Mouse (Mus musculus): ENCODE results near the gene Sox6. TPM values are rescaled to one million over a fixed set of nuclear protein-coding genes. Genes with fewer than 3 reads are reported as not detected.

The Sox6 gene
- polyA plus RNA-seq, 1 experiment from 2014 or later = 37.1 TPM

DNA sequence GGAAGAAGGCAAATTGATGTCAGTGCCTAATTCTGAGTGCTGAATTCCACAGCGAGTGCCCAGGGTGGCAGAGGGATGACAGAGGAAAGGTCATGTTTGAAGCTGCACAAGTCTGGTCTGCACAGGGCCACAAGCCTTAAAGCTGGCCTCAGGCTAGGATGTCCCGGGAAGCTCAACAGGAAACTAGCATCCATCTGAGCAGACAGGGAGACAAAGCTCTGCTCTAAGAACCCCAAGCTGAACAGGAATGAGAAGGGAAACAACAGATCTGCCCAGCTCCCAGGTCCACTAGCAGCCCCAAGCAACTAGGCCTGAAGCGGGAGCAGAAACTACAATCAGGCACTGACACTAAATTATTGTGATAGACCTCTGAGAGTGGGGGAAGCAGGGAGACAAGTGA, 8.6 kb downstream of the Sox6 start:
- Histone ChIP-seq H3K4me1 (replicated peaks; ENCODE audit: control insufficient read depth, insufficient read depth, low read length) (peaks cover 18% of the 10 kb centered on the region), H3K9me3 (ENCODE audit: control insufficient read depth, low read length) (no peaks in the 10 kb centered on the region), H3K27ac (ENCODE audit: low read depth, low read length) (no peak overlapping the region), H3K36me3 (ENCODE audit: control insufficient read depth, insufficient read depth, low read length) (no peaks in the 10 kb centered on the region), H3K9ac (ENCODE audit: low read depth, low read length) (no peak overlapping the region), H3K4me2 (no peak overlapping the region), H3K4me3 (ENCODE audit: low read depth, low read length) (no peak overlapping the region), H3K27me3 (replicated peaks; ENCODE audit: control insufficient read depth, insufficient read depth, low read length) (peaks cover 33% of the 10 kb centered on the region)
- WGBS = 61% methylated on average over 3 of the region's 3 CpGs
- DNase-seq (ENCODE audit: low spot score) (no peak), ATAC-seq (replicated peaks; ENCODE audit: low FRiP score) (no peak)

DNA sequence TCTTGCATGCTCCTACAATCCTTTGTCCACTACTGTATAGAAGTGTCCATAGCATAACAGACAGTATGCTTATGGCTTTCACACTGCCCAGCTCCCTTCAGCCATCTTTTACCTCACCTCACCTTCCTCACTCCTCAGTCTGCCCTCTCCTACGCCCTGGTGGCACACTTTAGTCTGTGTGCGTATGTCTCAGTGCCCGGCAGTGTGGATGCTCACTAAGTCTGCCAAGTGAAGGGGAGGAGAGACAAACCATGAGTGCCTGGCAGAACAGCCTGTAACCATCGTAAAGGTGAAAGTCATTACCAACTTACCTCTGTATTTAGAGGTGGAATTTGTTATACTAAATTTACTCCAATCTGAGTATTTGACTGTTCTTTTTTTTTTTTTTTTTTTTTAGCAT, 35.9 kb downstream of the Sox6 start:
- Histone ChIP-seq H3K27me3 (replicated peaks; ENCODE audit: control insufficient read depth, insufficient read depth, low read length) (no peaks in the 10 kb centered on the region), H3K4me3 (ENCODE audit: low read depth, low read length) (no peak overlapping the region), H3K4me2 (no peak overlapping the region), H3K9me3 (ENCODE audit: control insufficient read depth, low read length) (no peaks in the 10 kb centered on the region), H3K27ac (ENCODE audit: low read depth, low read length) (no peak overlapping the region), H3K36me3 (ENCODE audit: control insufficient read depth, insufficient read depth, low read length) (no peaks in the 10 kb centered on the region), H3K4me1 (replicated peaks; ENCODE audit: control insufficient read depth, insufficient read depth, low read length) (no peaks in the 10 kb centered on the region), H3K9ac (ENCODE audit: low read depth, low read length) (no peak overlapping the region)
- no peak for DNase-seq (ENCODE audit: low spot score)
- ATAC-seq (replicated peaks; ENCODE audit: low FRiP score) = no peak
- 89% methylated on average over 4 of the region's 4 CpGs for WGBS

DNA sequence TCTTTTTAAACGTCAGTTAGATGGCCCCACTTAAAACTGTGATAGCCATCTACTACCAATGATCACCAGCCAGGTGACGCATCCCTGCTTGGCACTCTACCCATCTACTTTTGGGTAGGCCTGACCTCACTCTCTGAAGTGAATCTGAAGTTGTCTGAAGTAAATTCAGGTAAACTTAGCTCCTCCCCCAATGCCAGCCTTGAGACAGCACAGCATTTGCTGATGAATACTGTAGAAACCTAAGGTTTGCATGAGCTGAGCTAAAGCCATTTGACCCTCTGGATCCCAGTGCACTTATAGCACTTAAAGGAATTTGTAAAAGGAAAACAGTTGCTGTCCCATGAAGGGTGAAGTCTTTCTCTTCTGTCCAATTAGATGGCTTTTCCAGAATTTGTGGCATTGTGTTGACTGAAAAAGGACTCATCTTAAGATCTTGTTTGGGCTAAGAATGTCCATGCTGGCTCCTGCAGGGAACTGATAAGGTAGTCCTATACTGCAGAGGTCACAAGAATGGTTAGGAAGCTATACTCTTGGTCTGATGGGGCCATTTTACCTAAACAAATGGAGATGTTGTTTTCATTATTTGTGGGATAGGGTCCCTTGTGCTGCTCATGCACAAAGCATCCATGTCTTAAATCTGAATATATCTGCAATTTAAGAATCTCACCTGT, 50.4 kb downstream of the Sox6 start:
- 79% methylated on average over 2 of the region's 2 CpGs for WGBS
- Histone ChIP-seq H3K36me3 (ENCODE audit: control insufficient read depth, insufficient read depth, low read length) (no peaks in the 10 kb centered on the region), H3K4me3 (ENCODE audit: low read depth, low read length) (no peak overlapping the region), H3K27me3 (replicated peaks; ENCODE audit: control insufficient read depth, insufficient read depth, low read length) (no peaks in the 10 kb centered on the region), H3K4me1 (replicated peaks; ENCODE audit: control insufficient read depth, insufficient read depth, low read length) (no peaks in the 10 kb centered on the region), H3K4me2 (no peak overlapping the region), H3K9me3 (ENCODE audit: control insufficient read depth, low read length) (no peaks in the 10 kb centered on the region), H3K27ac (ENCODE audit: low read depth, low read length) (no peak overlapping the region), H3K9ac (ENCODE audit: low read depth, low read length) (no peak overlapping the region)
- DNase-seq (ENCODE audit: low spot score) (no peak), ATAC-seq (replicated peaks; ENCODE audit: low FRiP score) (peak; percentile 73; the same call in 1 of the 2 replicates)

DNA sequence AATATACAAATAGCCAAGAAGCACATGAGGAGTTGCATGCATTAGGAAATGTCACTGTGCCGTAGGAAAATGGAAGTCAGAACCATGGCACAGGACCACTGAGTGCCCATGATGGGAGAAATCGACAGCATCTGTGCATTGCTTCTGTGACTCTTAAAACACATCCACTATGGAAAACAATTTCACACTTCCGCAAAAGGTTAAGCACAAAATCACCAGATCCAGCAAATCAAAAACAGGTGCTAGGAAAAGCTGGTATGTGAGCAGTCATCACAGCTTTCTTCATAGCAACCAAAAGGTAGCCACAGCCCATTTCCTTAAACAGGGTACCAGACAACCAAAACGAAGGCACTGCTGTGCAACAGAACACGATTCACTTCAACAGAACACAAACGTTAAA, 52.9 kb downstream of the Sox6 start:
- Histone ChIP-seq H3K36me3 (ENCODE audit: control insufficient read depth, insufficient read depth, low read length) (no peaks in the 10 kb centered on the region), H3K9me3 (ENCODE audit: control insufficient read depth, low read length) (no peaks in the 10 kb centered on the region), H3K4me3 (ENCODE audit: low read depth, low read length) (no peak overlapping the region), H3K4me1 (replicated peaks; ENCODE audit: control insufficient read depth, insufficient read depth, low read length) (no peaks in the 10 kb centered on the region), H3K27me3 (replicated peaks; ENCODE audit: control insufficient read depth, insufficient read depth, low read length) (no peaks in the 10 kb centered on the region), H3K27ac (ENCODE audit: low read depth, low read length) (no peak overlapping the region), H3K9ac (ENCODE audit: low read depth, low read length) (no peak overlapping the region), H3K4me2 (no peak overlapping the region)
- no peak for DNase-seq (ENCODE audit: low spot score)
- WGBS = 81% methylated on average over 6 of the region's 6 CpGs
- ATAC-seq (replicated peaks; ENCODE audit: low FRiP score) = no peak

DNA sequence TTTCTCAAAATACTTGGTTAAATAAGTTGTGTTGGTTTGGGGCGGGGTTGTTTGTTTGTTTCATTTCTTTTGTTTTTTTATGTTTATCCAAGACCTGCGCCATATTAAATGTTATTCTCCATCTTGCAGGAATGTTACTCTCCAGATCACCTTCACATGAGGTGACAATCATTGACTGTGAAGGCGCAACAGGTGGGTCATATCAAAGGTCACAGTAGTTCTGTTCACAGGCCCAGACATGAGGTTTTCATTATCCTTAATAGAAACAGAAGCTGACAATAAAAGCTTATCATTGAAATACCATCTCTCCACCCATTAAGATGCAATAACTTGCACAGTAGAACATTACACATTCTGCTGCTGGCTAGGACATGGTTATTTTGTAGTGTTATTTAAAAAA, 54.5 kb downstream of the Sox6 start:
- no peak for ATAC-seq (replicated peaks; ENCODE audit: low FRiP score)
- WGBS = 80% methylated on average over 3 of the region's 3 CpGs
- no peaks in the 10 kb centered on the region for H3K27me3 ChIP-seq (replicated peaks; ENCODE audit: control insufficient read depth, insufficient read depth, low read length)
- DNase-seq (ENCODE audit: low spot score) = no peak
- no peaks in the 10 kb centered on the region for H3K9me3 ChIP-seq (ENCODE audit: control insufficient read depth, low read length)
- no peak overlapping the region for H3K4me2 ChIP-seq
- no peaks in the 10 kb centered on the region for H3K36me3 ChIP-seq (ENCODE audit: control insufficient read depth, insufficient read depth, low read length)
- H3K9ac ChIP-seq (ENCODE audit: low read depth, low read length) = no peak overlapping the region
- H3K4me3 ChIP-seq (ENCODE audit: low read depth, low read length) = no peak overlapping the region
- no peak overlapping the region for H3K27ac ChIP-seq (ENCODE audit: low read depth, low read length)
- H3K4me1 ChIP-seq (replicated peaks; ENCODE audit: control insufficient read depth, insufficient read depth, low read length) = no peaks in the 10 kb centered on the region

DNA sequence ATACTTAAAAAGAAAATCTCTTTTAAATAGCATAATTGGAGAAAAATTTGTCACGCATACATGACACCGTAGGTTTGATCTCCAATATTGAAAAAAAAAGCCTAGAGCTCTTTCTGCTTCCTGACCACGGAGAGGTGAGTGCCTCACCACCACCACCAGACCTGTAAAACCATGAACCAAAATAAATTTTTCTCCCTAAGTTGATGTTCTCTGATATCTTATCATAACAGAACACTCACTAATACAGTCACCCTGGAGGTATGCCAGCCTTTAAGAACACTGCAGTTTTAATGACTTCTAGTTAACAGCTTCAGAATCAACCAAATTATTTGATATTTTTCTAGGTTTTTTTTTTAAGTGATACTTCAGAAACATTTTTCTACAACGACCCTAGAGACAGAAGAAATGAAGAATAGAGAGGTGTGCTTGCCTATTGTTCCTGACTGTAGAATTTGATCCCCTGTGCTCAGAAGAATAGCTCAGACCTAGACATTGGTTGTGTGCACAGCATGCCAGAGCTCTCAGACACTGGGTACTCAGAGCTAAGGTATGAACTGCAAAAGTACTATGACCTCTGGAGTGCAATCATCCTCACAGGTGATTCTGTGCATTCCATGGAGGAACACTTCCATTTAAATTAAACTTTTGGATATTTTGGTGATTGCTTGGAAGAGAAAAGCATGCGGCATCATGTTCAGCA, 58.6 kb downstream of the Sox6 start:
- no peaks in the 10 kb centered on the region for H3K27me3 ChIP-seq (replicated peaks; ENCODE audit: control insufficient read depth, insufficient read depth, low read length)
- 64% methylated on average over 5 of the region's 5 CpGs for WGBS
- H3K4me3 ChIP-seq (ENCODE audit: low read depth, low read length) = no peak overlapping the region
- no peaks in the 10 kb centered on the region for H3K36me3 ChIP-seq (ENCODE audit: control insufficient read depth, insufficient read depth, low read length)
- H3K4me1 ChIP-seq (replicated peaks; ENCODE audit: control insufficient read depth, insufficient read depth, low read length) = no peaks in the 10 kb centered on the region; the same call in 1 of the 2 replicates
- H3K9me3 ChIP-seq (ENCODE audit: control insufficient read depth, low read length) = no peaks in the 10 kb centered on the region
- ATAC-seq (replicated peaks; ENCODE audit: low FRiP score) = peak; percentile 91
- no peak overlapping the region for H3K9ac ChIP-seq (ENCODE audit: low read depth, low read length)
- no peak overlapping the region; the same call in 1 of the 2 replicates for H3K4me2 ChIP-seq
- no peak overlapping the region for H3K27ac ChIP-seq (ENCODE audit: low read depth, low read length)
- no peak for DNase-seq (ENCODE audit: low spot score)

DNA sequence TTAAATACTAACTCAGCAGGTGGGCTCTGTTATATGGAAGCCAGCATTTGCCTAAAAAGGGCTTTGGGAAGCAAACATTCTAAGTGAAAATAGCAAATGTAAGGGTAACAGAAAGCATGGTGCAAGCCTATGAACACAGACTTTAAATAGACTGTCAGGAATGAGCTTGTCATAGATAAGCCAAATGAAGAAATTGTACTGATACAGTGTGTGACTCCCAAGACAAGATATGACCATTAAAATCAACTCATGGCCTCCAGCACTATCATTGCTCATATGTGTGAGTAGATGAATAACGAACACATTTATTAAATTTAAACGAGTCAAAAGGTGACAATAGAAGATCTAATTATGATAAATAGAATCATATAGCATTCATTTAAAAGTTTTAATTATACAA, 64.1 kb downstream of the Sox6 start:
- DNase-seq (ENCODE audit: low spot score) (no peak), ATAC-seq (replicated peaks; ENCODE audit: low FRiP score) (no peak; the same call in 1 of the 2 replicates)
- Histone ChIP-seq H3K36me3 (ENCODE audit: control insufficient read depth, insufficient read depth, low read length) (no peaks in the 10 kb centered on the region), H3K27ac (ENCODE audit: low read depth, low read length) (no peak overlapping the region), H3K4me2 (no peak overlapping the region), H3K4me1 (replicated peaks; ENCODE audit: control insufficient read depth, insufficient read depth, low read length) (no peaks in the 10 kb centered on the region; the same call in 1 of the 2 replicates), H3K4me3 (ENCODE audit: low read depth, low read length) (no peak overlapping the region), H3K27me3 (replicated peaks; ENCODE audit: control insufficient read depth, insufficient read depth, low read length) (no peaks in the 10 kb centered on the region), H3K9ac (ENCODE audit: low read depth, low read length) (no peak overlapping the region), H3K9me3 (ENCODE audit: control insufficient read depth, low read length) (no peaks in the 10 kb centered on the region)
- 80% methylated on average over 2 of the region's 2 CpGs for WGBS

DNA sequence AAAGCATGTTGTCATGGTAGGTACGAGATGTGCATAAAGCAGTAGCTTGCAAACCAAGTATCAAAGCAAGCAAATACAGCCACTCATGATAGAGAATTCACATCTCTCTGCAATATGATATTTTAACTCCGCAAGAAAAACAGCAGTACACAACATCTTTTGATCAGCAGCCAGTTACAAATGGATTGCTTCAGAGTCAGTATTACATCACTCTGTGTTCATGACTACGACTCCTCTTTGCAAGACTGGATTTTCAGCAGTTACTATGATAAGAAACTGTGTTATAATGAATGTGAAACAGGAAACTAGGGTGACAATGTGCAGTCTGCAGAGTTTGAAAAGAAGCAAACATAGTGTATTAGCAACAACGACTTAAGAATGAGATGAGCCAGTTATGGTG, 71.4 kb downstream of the Sox6 start:
- DNase-seq (ENCODE audit: low spot score) = no peak
- no peaks in the 10 kb centered on the region for H3K36me3 ChIP-seq (ENCODE audit: control insufficient read depth, insufficient read depth, low read length)
- no peaks in the 10 kb centered on the region for H3K4me1 ChIP-seq (replicated peaks; ENCODE audit: control insufficient read depth, insufficient read depth, low read length)
- H3K9ac ChIP-seq (ENCODE audit: low read depth, low read length) = no peak overlapping the region
- WGBS = 72% methylated on average over 4 of the region's 4 CpGs
- H3K4me2 ChIP-seq = no peak overlapping the region
- ATAC-seq (replicated peaks; ENCODE audit: low FRiP score) = no peak
- no peak overlapping the region for H3K27ac ChIP-seq (ENCODE audit: low read depth, low read length)
- 0 out of 2 replicates have a peak, but pooled peaks cover 2% of the 10 kb centered on the region for H3K27me3 ChIP-seq (replicated peaks; ENCODE audit: control insufficient read depth, insufficient read depth, low read length)
- no peaks in the 10 kb centered on the region for H3K9me3 ChIP-seq (ENCODE audit: control insufficient read depth, low read length)
- no peak overlapping the region for H3K4me3 ChIP-seq (ENCODE audit: low read depth, low read length)

DNA sequence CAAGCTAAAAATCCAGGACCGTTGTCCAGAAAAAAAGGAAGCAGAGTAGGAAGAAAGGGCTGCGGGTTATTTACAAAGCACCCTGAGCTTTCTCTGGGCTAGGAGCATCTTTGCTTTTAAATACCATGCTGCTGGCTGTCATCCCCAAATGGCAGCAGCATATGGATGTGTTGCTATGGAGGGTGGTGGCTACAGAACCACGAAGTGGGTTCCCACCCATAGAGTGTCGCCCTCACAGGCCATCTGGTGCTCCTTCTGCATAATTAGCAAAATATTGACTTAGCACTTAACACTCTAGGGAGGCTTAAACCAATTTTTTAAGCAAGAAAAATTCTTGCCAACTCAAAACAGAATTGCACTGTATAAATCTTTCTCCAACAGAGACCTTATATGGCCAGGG, 72.4 kb downstream of the Sox6 start:
- no peak for ATAC-seq (replicated peaks; ENCODE audit: low FRiP score)
- H3K36me3 ChIP-seq (ENCODE audit: control insufficient read depth, insufficient read depth, low read length) = no peaks in the 10 kb centered on the region
- H3K4me2 ChIP-seq = no peak overlapping the region
- no peak overlapping the region for H3K9ac ChIP-seq (ENCODE audit: low read depth, low read length)
- no peak overlapping the region for H3K27ac ChIP-seq (ENCODE audit: low read depth, low read length)
- WGBS = 63% methylated on average over 4 of the region's 4 CpGs
- DNase-seq (ENCODE audit: low spot score) = no peak
- H3K27me3 ChIP-seq (replicated peaks; ENCODE audit: control insufficient read depth, insufficient read depth, low read length) = 0 out of 2 replicates have a peak, but pooled peaks cover 2% of the 10 kb centered on the region
- H3K4me3 ChIP-seq (ENCODE audit: low read depth, low read length) = no peak overlapping the region
- H3K4me1 ChIP-seq (replicated peaks; ENCODE audit: control insufficient read depth, insufficient read depth, low read length) = no peaks in the 10 kb centered on the region
- no peaks in the 10 kb centered on the region for H3K9me3 ChIP-seq (ENCODE audit: control insufficient read depth, low read length)

All from liver, embryonic 11.5 days (tissue).